Mouse (Mus musculus): ENCODE measurements around the gene Ccdc17. TPM values are rescaled to one million over a fixed set of nuclear protein-coding genes. Genes with fewer than 3 reads are reported as not detected.

Gene Ccdc17
- total and polyA plus RNA-seq, 3 experiments: 2.5 to 4.0 (median 2.9) TPM

DNA sequence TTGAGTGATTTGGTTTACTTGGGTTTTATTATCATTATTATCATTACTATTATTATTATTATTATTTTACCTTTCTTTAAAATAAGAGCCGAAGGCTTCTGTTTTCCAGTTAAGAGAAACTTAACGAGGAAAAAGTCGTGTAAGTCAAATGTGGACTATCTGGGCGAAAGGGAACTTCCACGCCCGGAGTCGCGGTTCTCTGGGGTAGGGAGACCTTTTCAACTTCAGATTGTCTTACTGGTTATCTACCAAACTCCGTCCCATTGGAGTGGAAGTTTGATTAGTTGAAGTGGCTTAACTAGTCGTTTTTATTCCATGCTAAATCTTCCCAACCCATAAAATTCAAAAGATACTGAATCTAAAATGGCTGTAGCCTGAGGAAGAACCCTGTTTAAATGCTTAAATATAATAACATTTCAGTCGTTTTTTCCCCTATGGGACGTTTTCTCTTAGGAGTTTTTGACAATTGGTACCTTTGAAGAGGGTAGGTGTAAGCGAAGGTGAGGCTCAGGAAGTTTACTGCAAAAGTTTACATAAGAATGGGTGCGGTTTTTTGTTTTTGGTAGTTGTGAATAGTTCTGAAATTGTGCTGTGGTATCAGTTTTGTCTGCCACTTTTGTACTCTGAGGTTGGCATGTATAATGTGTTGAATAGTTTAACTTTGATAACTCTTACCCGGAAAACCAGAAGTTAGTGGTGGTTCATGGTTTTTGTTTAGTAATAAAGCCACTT lies 38.1 kb upstream of the Ccdc17 start:
- H3K27me3 ChIP-seq (replicated peaks): no peaks in the 10 kb centered on the region
- H3K4me2 ChIP-seq (ENCODE audit: insufficient read depth, low read depth, poor library complexity, severe bottlenecking): peak overlapping the region; percentile 96
- dilution Hi-C loops (cut with MboI; ENCODE audit: extremely low pct_ligation_motif_present, extremely low pct_unique_long_range_greater_than_20kb, low sequenced_read_pairs): no loop called here
- DNase-seq (ENCODE audit: extremely low read depth): no peak
- peak overlapping the region; percentile 72 for H3K9ac ChIP-seq (ENCODE audit: insufficient read depth, low read depth)
- peaks cover 0 to 18% of the 10 kb centered on the region in 2 experiments; a peak in 2 of 4 replicates for H3K4me1 ChIP-seq (ENCODE audit: control insufficient read depth in 1 of 2, insufficient read depth in 2 of 2)
- in situ Hi-C loops (cut with MboI; ENCODE audit: low pct_ligation_motif_present, low pct_unique_long_range_greater_than_20kb, low sequenced_read_pairs): no loop called here
- H3K79me2 ChIP-seq (replicated peaks; ENCODE audit: control insufficient read depth, extremely low read depth, insufficient read depth, poor library complexity, severe bottlenecking): peaks cover 50% of the 10 kb centered on the region
- no peak overlapping the region for H3K27ac ChIP-seq (ENCODE audit: insufficient read depth, low read depth)
- TF ChIP-seq KAT2A (IDR thresholded peaks at IDR 0.05; ENCODE audit: insufficient replicate concordance, low read length) (no peak), CHD1 (IDR thresholded peaks at IDR 0.05; ENCODE audit: low read depth, low read length) (peak; percentile 61; the same call in 1 of the 2 replicates), MXI1 (IDR thresholded peaks at IDR 0.05; ENCODE audit: low read depth, low read length) (no peak), ZNF384 (IDR thresholded peaks at IDR 0.05; ENCODE audit: low read depth, low read length) (no peak), TBP (conservative IDR thresholded peaks at IDR 0.05; ENCODE audit: low read depth, low read length) (no peak), SIN3A (IDR thresholded peaks at IDR 0.05; ENCODE audit: low read length) (peak; percentile 58; the same call in 1 of the 2 replicates), ZC3H11A (IDR thresholded peaks at IDR 0.05; ENCODE audit: low read depth, low read length) (no peak)
- H3K4me3 ChIP-seq (replicated peaks in 1 of 3; ENCODE audit: low read depth in 2 of 3, low read length in 2 of 3, poor library complexity in 1 of 3): peak overlapping the region; percentile 57 to 99 (median 82)
- no peaks in the 10 kb centered on the region for H3K9me3 ChIP-seq (replicated peaks; ENCODE audit: low read length)
- H3K36me3 ChIP-seq (replicated peaks in 1 of 2; ENCODE audit: control insufficient read depth in 1 of 2, insufficient read depth in 1 of 2, low read length in 1 of 2): peaks cover 5 to 23% of the 10 kb centered on the region in 2 experiments

DNA sequence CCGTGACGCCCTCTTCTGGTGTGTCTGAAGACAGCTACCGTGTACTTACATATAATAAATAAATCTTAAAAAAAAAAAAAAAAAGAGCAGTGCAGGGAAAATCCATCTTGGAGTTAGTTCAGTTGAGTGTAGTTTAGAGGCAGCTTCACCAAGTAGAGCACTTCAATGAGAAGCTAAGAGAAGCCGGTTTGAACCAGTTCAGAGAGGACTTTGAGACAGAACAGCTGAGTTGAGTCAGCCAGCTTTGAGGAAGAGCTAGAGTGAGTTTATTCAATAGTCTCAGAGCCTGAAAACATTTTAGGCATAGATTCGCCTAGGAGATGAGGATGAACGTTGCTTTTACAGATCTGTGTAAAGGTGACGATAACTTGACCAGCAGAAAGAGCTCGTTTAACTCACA lies 661 bp upstream of the Ccdc17 start:
- peak overlapping the region in 1 of 3 experiments; percentile 80 for H3K4me3 ChIP-seq (replicated peaks in 1 of 3; ENCODE audit: low read depth in 2 of 3, low read length in 2 of 3, poor library complexity in 1 of 3)
- TF ChIP-seq MAX (IDR thresholded peaks at IDR 0.05; ENCODE audit: low read length): no peak
- TF ChIP-seq MXI1 (IDR thresholded peaks at IDR 0.05; ENCODE audit: low read depth, low read length): no peak
- TF ChIP-seq POLR2AphosphoS2 (IDR thresholded peaks at IDR 0.05; ENCODE audit: low read depth, low read length): no peak
- TF ChIP-seq GABPA (IDR thresholded peaks at IDR 0.05; ENCODE audit: insufficient replicate concordance, low read depth, low read length): no peak
- TF ChIP-seq USF1 (IDR thresholded peaks at IDR 0.05; ENCODE audit: low read depth, low read length): no peak
- TF ChIP-seq ZKSCAN1 (IDR thresholded peaks at IDR 0.05; ENCODE audit: borderline replicate concordance, low read depth, low read length): no peak
- no peak for TF ChIP-seq UBTF (IDR thresholded peaks at IDR 0.05; ENCODE audit: low read depth, low read length)
- TF ChIP-seq E2F4 (IDR thresholded peaks at IDR 0.05; ENCODE audit: insufficient replicate concordance, low read depth, low read length): no peak
- TF ChIP-seq SIN3A (IDR thresholded peaks at IDR 0.05; ENCODE audit: low read length): no peak
- TF ChIP-seq KAT2A (IDR thresholded peaks at IDR 0.05; ENCODE audit: insufficient replicate concordance, low read length): no peak
- TF ChIP-seq MYC (IDR thresholded peaks at IDR 0.05; ENCODE audit: low read depth, low read length): no peak
- no peak for TF ChIP-seq ZNF384 (IDR thresholded peaks at IDR 0.05; ENCODE audit: low read depth, low read length)
- no peak for TF ChIP-seq CHD1 (IDR thresholded peaks at IDR 0.05; ENCODE audit: low read depth, low read length)
- no peak for TF ChIP-seq JUND (conservative IDR thresholded peaks at IDR 0.05; ENCODE audit: low read depth, low read length)
- TF ChIP-seq NELFE (IDR thresholded peaks at IDR 0.05; ENCODE audit: low read depth, low read length): no peak
- TF ChIP-seq ELF1 (IDR thresholded peaks at IDR 0.05; ENCODE audit: low read depth, low read length): no peak
- no peak for TF ChIP-seq POLR2A (IDR thresholded peaks at IDR 0.05; ENCODE audit: low read depth, low read length)
- in situ Hi-C loops (cut with MboI; ENCODE audit: low pct_ligation_motif_present, low pct_unique_long_range_greater_than_20kb, low sequenced_read_pairs) (no loop called here), dilution Hi-C loops (cut with MboI; ENCODE audit: extremely low pct_ligation_motif_present, extremely low pct_unique_long_range_greater_than_20kb, low sequenced_read_pairs) (no loop called here)
- no peak for DNase-seq (ENCODE audit: extremely low read depth)
- no peak overlapping the region; the same call in 1 of the 2 replicates for H3K9ac ChIP-seq (ENCODE audit: insufficient read depth, low read depth)
- peak overlapping the region; percentile 58; the same call in 1 of the 2 replicates for H3K4me2 ChIP-seq (ENCODE audit: insufficient read depth, low read depth, poor library complexity, severe bottlenecking)
- no peak overlapping the region for H3K27ac ChIP-seq (ENCODE audit: insufficient read depth, low read depth)
- no peaks in the 10 kb centered on the region for H3K27me3 ChIP-seq (replicated peaks)
- H3K9me3 ChIP-seq (replicated peaks; ENCODE audit: low read length): peaks cover 2% of the 10 kb centered on the region
- H3K4me1 ChIP-seq (ENCODE audit: control insufficient read depth in 1 of 2, insufficient read depth in 2 of 2): peaks cover 0 to 24% of the 10 kb centered on the region in 2 experiments; a peak in 2 of 4 replicates
- H3K36me3 ChIP-seq (replicated peaks in 1 of 2; ENCODE audit: control insufficient read depth in 1 of 2, insufficient read depth in 1 of 2, low read length in 1 of 2): peaks cover 39 to 60% of the 10 kb centered on the region in 2 experiments
- H3K79me2 ChIP-seq (replicated peaks; ENCODE audit: control insufficient read depth, extremely low read depth, insufficient read depth, poor library complexity, severe bottlenecking): peaks cover 6% of the 10 kb centered on the region
